Mouse (Mus musculus): ENCODE results near the gene Mesp2. TPM values are rescaled to one million over a fixed set of nuclear protein-coding genes. Genes with fewer than 3 reads are reported as not detected.

Gene Mesp2
- total and polyA plus RNA-seq, 3 experiments: 0.06 to 0.13 TPM; not detected in 1

DNA sequence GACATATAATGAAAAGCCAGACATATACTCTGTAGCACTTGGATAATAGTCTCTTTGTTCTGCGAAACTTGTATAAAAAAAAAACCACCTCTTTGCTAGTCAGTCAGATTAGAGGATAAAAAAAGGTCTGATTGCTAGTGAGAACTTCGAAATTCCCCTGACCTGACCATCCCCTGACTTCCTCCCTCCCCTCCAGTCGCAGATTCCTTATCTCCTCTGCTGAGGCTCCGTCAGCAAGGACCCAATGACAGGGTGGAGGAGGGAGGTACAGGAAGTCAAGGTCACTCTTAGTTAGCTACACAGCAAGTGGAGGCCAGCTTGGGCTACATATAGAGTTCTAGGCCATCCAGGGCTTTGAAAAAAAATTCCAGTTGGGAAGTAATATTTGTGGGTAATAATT, 9.0 kb downstream of the Mesp2 start:
- TF ChIP-seq EP300 (IDR thresholded peaks at IDR 0.05; ENCODE audit: insufficient read depth, low read depth, low read length) (no peak), CTCF (IDR thresholded peaks at IDR 0.05) (no peak), POLR2A (IDR thresholded peaks at IDR 0.05; ENCODE audit: insufficient read depth, low read depth, low read length) (no peak)
- Histone ChIP-seq H3K79me2 (replicated peaks; ENCODE audit: control insufficient read depth, insufficient read depth, low read length) (no peaks in the 10 kb centered on the region), H3K4me1 (ENCODE audit: control insufficient read depth, insufficient read depth, low read length) (no peaks in the 10 kb centered on the region), H3K27ac (no peak overlapping the region), H3K27me3 (ENCODE audit: control insufficient read depth, insufficient read depth, low read length) (no peaks in the 10 kb centered on the region), H3K36me3 (ENCODE audit: control insufficient read depth, insufficient read depth, low read length) (no peaks in the 10 kb centered on the region), H3K4me3 (no peak overlapping the region), H3K9ac (ENCODE audit: low read depth, low read length) (no peak overlapping the region)
- 30% methylated on average over 4 of the region's 4 CpGs for WGBS
- DNase-seq: no peak
- intact Hi-C loops (cut with DNase I): no loop called here

DNA sequence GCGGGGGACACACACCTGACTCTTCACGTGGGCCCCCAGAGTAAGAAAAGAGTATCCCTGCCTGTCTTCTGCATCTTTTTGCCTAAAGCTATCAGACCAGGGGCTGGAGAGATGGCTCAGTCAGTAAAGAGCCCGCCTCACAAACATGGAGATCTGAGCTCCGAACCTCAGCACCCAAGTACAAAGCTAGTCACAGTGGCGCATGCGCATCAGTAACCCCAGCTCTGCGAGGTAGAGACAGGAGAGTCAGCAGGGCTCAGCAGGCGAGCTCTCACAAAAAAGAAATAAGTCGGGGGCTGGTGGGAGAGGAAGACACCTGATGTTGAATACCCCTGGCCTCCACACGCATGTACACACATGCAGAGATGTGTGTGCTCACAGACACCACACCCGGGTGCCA, 9.5 kb downstream of the Mesp2 start:
- intact Hi-C loops (cut with DNase I): no loop called here
- Histone ChIP-seq H3K79me2 (replicated peaks; ENCODE audit: control insufficient read depth, insufficient read depth, low read length) (no peaks in the 10 kb centered on the region), H3K27ac (no peak overlapping the region), H3K4me1 (ENCODE audit: control insufficient read depth, insufficient read depth, low read length) (no peaks in the 10 kb centered on the region), H3K27me3 (ENCODE audit: control insufficient read depth, insufficient read depth, low read length) (no peaks in the 10 kb centered on the region), H3K9ac (ENCODE audit: low read depth, low read length) (no peak overlapping the region), H3K4me3 (no peak overlapping the region), H3K36me3 (ENCODE audit: control insufficient read depth, insufficient read depth, low read length) (no peaks in the 10 kb centered on the region)
- TF ChIP-seq POLR2A (IDR thresholded peaks at IDR 0.05; ENCODE audit: insufficient read depth, low read depth, low read length) (no peak), CTCF (IDR thresholded peaks at IDR 0.05) (no peak), EP300 (IDR thresholded peaks at IDR 0.05; ENCODE audit: insufficient read depth, low read depth, low read length) (no peak)
- no peak for DNase-seq
- whole genome bisulfite sequencing: 75% methylated on average over 11 of the region's 11 CpGs

DNA sequence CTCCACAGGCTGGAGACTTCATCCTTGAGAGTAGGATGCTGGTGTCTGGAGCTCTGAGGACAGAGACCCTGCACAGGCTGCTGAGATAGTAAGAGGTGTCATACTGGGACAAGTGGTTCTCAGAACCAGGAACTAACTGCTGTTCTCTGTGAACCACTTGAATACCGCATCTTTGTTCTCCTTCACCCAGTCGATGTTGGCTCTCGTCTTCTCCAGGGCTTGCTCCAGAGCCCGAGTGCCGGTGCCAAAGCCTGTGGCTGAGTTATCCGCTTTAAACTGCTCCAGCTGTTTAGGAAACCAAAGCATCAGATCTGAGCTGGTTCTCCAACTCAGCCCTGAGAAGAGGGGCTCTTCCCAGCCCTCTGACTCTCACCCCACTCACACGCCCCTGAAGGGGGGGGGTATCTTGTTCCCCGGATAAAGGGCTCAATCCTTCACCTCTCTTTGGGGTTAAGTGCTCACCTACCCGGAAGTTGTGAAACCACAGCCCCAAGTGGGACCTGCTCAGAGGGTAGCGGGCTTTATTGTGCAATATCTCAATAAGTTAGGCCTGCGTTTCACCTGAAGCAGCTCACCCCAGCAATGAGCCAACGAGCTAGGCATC, 11.7 kb downstream of the Mesp2 start:
- H3K79me2 ChIP-seq (replicated peaks; ENCODE audit: control insufficient read depth, insufficient read depth, low read length): no peaks in the 10 kb centered on the region
- TF ChIP-seq EP300 (IDR thresholded peaks at IDR 0.05; ENCODE audit: insufficient read depth, low read depth, low read length): no peak
- TF ChIP-seq CTCF (IDR thresholded peaks at IDR 0.05): no peak
- no peak for TF ChIP-seq POLR2A (IDR thresholded peaks at IDR 0.05; ENCODE audit: insufficient read depth, low read depth, low read length)
- no peaks in the 10 kb centered on the region for H3K4me1 ChIP-seq (ENCODE audit: control insufficient read depth, insufficient read depth, low read length)
- H3K9ac ChIP-seq (ENCODE audit: low read depth, low read length): no peak overlapping the region
- H3K27me3 ChIP-seq (ENCODE audit: control insufficient read depth, insufficient read depth, low read length): no peaks in the 10 kb centered on the region
- H3K4me3 ChIP-seq: no peak overlapping the region
- WGBS: 81% methylated on average over 12 of the region's 12 CpGs
- intact Hi-C loops (cut with DNase I): no loop called here
- DNase-seq: no peak
- H3K36me3 ChIP-seq (ENCODE audit: control insufficient read depth, insufficient read depth, low read length): no peaks in the 10 kb centered on the region
- no peak overlapping the region for H3K27ac ChIP-seq

GRCm38 (mm10) chr7:79828341-79828740, 17.8 kb downstream of the Mesp2 start:
- Histone ChIP-seq H3K9ac (ENCODE audit: low read depth, low read length) (no peak overlapping the region), H3K4me1 (ENCODE audit: control insufficient read depth, insufficient read depth, low read length) (no peaks in the 10 kb centered on the region; the same call in 1 of the 2 replicates), H3K36me3 (ENCODE audit: control insufficient read depth, insufficient read depth, low read length) (no peaks in the 10 kb centered on the region), H3K27me3 (ENCODE audit: control insufficient read depth, insufficient read depth, low read length) (no peaks in the 10 kb centered on the region), H3K27ac (no peak overlapping the region), H3K4me3 (no peak overlapping the region), H3K79me2 (replicated peaks; ENCODE audit: control insufficient read depth, insufficient read depth, low read length) (no peaks in the 10 kb centered on the region)
- no peak for DNase-seq
- TF ChIP-seq EP300 (IDR thresholded peaks at IDR 0.05; ENCODE audit: insufficient read depth, low read depth, low read length) (no peak), CTCF (IDR thresholded peaks at IDR 0.05) (no peak), POLR2A (IDR thresholded peaks at IDR 0.05; ENCODE audit: insufficient read depth, low read depth, low read length) (no peak)
- 83% methylated on average over 3 of the region's 3 CpGs for WGBS
- intact Hi-C loops (cut with DNase I): no loop called here

GRCm38 (mm10) chr7:79831145-79831544, 20.6 kb downstream of the Mesp2 start:
- intact Hi-C loops (cut with DNase I): no loop called here
- TF ChIP-seq POLR2A (IDR thresholded peaks at IDR 0.05; ENCODE audit: insufficient read depth, low read depth, low read length): no peak
- no peak for TF ChIP-seq EP300 (IDR thresholded peaks at IDR 0.05; ENCODE audit: insufficient read depth, low read depth, low read length)
- no peak for TF ChIP-seq CTCF (IDR thresholded peaks at IDR 0.05)
- H3K9ac ChIP-seq (ENCODE audit: low read depth, low read length): no peak overlapping the region
- no peaks in the 10 kb centered on the region for H3K36me3 ChIP-seq (ENCODE audit: control insufficient read depth, insufficient read depth, low read length)
- DNase-seq: no peak
- H3K4me3 ChIP-seq: no peak overlapping the region
- H3K79me2 ChIP-seq (replicated peaks; ENCODE audit: control insufficient read depth, insufficient read depth, low read length): no peaks in the 10 kb centered on the region
- no peaks in the 10 kb centered on the region for H3K27me3 ChIP-seq (ENCODE audit: control insufficient read depth, insufficient read depth, low read length)
- H3K27ac ChIP-seq: peak overlapping the region; percentile 49
- 59% methylated on average over 6 of the region's 6 CpGs for WGBS
- no peaks in the 10 kb centered on the region; the same call in 1 of the 2 replicates for H3K4me1 ChIP-seq (ENCODE audit: control insufficient read depth, insufficient read depth, low read length)

- Histone ChIP-seq H3K4me3 (no peak overlapping the region), H3K79me2 (replicated peaks; ENCODE audit: control insufficient read depth, insufficient read depth, low read length) (no peaks in the 10 kb centered on the region), H3K27ac (peak overlapping the region; percentile 49), H3K36me3 (ENCODE audit: control insufficient read depth, insufficient read depth, low read length) (no peaks in the 10 kb centered on the region), H3K4me1 (ENCODE audit: control insufficient read depth, insufficient read depth, low read length) (no peaks in the 10 kb centered on the region; the same call in 1 of the 2 replicates), H3K9ac (ENCODE audit: low read depth, low read length) (no peak overlapping the region), H3K27me3 (ENCODE audit: control insufficient read depth, insufficient read depth, low read length) (no peaks in the 10 kb centered on the region)
- WGBS: 25% methylated on average over 6 of the region's 6 CpGs
- peak; percentile 29 to 48 for DNase-seq
- TF ChIP-seq CTCF (IDR thresholded peaks at IDR 0.05) (no peak), EP300 (IDR thresholded peaks at IDR 0.05; ENCODE audit: insufficient read depth, low read depth, low read length) (no peak), POLR2A (IDR thresholded peaks at IDR 0.05; ENCODE audit: insufficient read depth, low read depth, low read length) (no peak)
- intact Hi-C loops (cut with DNase I): no loop called here
Measured at GRCm38 (mm10) chr7:79831585-79831984, 21.1 kb downstream of the Mesp2 start.
